Mouse (Mus musculus) adrenal gland, postnatal 0 days (tissue): ENCODE measurements around the gene Btnl10. TPM values are rescaled to one million over a fixed set of nuclear protein-coding genes. Genes with fewer than 3 reads are reported as not detected.

ENCODE experiments used
- microRNA-seq: library from miRNA; unstranded; fragments of <30 nt; microRNA quantifications from one replicate; pipeline ENCODE4, GENCODE M21; 2016; ENCODE audit warnings: borderline replicate concordance; ENCODE audit not compliant: insufficient number of aligned reads
- polyA plus RNA-seq: library from polyadenylated mRNA; unstranded; fragments of >200 nt; fragmentation: Nextera tagmentation; extraction: Ambion mirVana; gene quantifications from 2 replicates; pipeline ENCODE4 v1.2.1, GENCODE M21; 2015

Gene Btnl10
- polyA plus RNA-seq = 0.63 TPM in 1 of 2 replicates, not detected in the other

GRCm38 (mm10) chr11:58917745-58918366, at the start of gene Btnl10:
Gene Btnl10, plus strand, starts transcription at chr11:58917908.

DNA sequence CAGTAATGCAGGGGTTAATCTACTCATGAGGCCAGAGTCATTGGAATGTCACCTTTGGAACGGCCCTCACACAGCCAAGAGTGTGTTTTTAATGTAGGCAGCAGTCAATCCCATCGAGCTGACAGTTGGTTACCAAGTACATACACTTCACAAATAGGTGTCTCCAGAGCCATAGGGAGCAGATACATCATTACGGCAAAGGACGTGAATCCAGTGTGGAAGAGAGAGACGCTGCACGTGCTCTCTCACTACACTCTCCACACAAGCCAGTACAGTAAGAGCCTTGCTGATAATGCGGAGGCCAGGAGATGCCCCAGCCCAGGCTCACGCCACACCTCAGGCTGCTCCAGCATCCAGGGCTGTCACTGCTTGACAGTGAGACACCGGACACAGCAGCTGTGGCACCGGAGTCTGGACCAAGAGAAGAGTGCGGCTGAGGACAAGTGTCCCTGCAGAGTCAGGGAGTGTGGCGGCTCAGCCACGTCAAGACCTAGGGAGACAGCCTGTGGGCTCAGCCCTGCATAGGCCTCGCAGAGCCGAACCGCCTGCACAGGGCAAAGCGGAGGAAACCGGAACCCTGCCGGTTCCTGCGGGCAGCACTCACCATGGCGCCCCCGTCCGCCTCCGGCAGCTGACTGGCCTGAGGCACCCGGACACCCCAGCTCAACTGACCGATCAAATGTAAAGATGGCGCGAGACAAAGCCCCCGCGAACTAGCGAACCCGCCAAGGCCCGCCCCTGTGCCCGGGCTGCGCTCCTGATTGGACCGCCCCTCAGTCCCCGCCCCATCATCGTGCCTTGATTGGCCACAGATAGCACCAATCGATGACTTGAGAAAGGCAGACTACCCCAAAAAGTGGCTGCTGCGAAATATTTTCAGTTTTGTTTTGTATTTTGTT, 13.9 kb upstream of the Btnl10 start, which contains the start of gene Zfp39:
Zfp39 (minus strand) TSS at position 715 of the 899 bp plus-strand sequence.

DNA sequence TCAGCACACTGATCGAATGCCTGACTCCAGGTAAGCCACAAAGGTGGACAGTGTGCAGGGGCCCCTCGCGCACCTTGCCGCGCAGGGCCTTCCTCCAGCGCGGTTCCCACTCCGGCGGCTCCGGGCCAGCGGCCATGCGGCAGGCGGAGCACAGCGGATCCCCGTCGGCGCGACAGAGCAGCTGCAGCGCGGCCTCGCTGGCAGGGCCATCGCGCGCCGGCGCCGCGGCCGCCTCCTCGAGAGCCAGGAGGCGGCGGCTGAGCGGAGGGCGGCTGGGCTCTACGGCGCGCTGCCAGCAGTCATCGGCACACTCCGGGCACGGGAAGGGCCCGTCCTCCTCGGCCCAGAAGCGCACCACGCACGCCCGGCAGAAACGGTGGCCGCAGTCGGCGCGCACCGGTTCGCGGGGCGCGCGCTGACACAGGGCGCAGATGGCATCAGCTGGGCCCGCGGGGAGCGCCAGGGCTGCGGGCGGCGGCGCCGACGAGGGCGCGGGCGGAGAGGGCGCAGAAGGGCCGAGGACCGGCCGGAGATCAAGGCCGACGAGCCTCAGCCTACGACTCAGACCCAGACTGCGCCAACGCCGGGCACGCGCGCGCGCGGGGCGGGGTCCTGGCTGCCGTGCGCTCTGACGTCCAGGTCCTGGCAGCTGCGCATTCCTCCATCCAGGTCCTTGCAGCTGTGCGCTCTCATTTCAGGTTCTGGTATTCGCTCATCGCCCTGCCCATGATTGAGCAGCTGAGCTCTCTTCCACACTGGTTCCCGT, 20.8 kb downstream of the Btnl10 start, which contains the start of gene Rnf187:
Rnf187 (minus strand) TSS at position 595 of the 766 bp plus-strand sequence.

DNA sequence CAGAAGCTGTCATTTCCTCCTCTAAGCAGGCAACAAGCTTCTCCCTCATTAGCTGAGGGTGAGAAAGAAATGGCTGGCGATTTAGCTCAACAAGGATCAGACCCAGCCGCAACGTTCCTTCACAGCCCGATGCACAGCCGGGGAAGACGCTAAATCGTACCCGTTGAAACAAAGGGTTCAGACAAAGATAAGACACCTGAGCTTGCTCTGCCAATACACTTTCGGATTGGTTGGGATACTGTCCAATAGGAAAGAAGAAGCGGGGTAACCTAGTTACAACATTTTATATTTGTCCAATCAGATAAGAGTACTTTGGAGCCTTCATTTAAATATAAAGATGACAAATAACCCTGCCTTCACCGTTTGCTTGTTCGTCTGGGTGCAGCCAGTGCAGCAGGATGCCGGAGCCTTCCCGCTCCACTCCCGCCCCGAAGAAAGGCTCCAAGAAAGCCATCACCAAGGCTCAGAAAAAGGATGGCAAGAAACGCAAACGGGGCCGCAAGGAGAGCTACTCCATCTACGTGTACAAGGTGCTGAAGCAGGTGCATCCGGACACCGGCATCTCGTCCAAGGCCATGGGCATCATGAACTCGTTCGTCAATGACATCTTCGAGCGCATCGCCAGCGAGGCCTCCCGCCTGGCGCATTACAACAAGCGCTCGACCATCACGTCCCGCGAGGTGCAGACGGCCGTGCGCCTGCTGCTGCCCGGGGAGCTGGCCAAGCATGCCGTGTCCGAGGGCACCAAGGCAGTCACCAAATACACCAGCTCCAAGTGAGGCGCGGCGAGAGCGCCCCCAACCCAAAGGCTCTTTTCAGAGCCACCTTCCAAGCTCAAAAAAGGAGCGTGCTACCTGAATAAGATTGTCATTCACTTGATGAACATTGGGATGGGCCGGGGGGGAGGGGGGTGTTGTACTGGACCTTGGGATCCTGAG, 31.1 kb downstream of the Btnl10 start, which contains the start of gene Hist3h2ba:
Hist3h2ba (plus strand) TSS at position 379 of the 938 bp plus-strand sequence.

DNA sequence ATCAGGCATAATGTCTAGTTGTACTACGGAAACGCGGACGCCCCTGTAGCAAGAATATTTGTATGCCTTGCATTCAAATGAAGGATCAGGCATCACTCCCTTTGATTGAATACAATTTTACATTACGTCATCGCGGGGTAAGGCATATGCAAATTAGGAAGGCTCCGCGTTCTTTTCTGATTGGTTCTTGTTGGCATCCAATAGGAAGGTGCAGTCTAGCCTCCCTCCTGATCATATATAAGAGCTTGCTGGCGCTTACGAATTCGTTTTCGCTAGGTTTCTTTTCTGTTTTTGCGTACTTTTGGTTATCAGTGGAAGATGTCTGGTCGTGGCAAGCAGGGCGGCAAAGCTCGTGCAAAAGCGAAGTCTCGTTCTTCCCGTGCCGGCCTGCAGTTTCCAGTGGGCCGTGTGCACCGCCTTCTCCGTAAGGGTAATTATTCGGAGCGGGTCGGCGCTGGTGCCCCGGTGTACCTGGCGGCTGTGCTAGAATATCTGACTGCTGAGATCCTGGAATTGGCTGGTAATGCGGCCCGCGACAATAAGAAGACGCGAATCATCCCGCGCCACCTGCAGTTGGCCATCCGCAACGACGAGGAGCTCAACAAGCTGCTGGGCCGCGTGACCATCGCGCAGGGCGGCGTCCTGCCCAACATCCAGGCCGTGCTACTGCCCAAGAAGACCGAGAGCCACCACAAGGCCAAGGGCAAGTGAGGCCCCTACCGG, 36.9 kb downstream of the Btnl10 start, which contains the start of the genes Hist3h2a and Trim17:
Hist3h2a (plus strand) TSS at position 266 of the 723 bp plus-strand sequence.
Trim17 (plus strand) TSS at position 266 of the 723 bp plus-strand sequence.

Small RNA genes lying within 50 kb of the gene (microRNA-seq; reads per million reads assigned to microRNA genes)
- not detected for gene Gm44313

Other genes with a start within 250 kb of the Btnl10 start
- not detected in 2 replicates for gene Olfr320, start 236.8 kb upstream of the Btnl10 start, polyA plus RNA-seq
- not detected in 2 replicates for gene Olfr319, start 218.7 kb upstream of the Btnl10 start, polyA plus RNA-seq
- gene Olfr318, start 193.9 kb upstream of the Btnl10 start, polyA plus RNA-seq = not detected in 2 replicates
- not detected in 2 replicates for gene Olfr317, start 178.7 kb upstream of the Btnl10 start, polyA plus RNA-seq
- not detected in 2 replicates for gene Olfr316, start 165.2 kb upstream of the Btnl10 start, polyA plus RNA-seq
- not detected in 2 replicates for gene Olfr315, start 144.7 kb upstream of the Btnl10 start, polyA plus RNA-seq
- gene Olfr314, start 135.0 kb upstream of the Btnl10 start, polyA plus RNA-seq = not detected in 2 replicates
- gene Fam183b, start 115.9 kb upstream of the Btnl10 start, polyA plus RNA-seq = 20.7 and 23.2 TPM in 2 replicates
- not detected in 2 replicates for gene Olfr313, start 102.9 kb upstream of the Btnl10 start, polyA plus RNA-seq
- not detected in 2 replicates for gene Olfr312, start 88.7 kb upstream of the Btnl10 start, polyA plus RNA-seq
- not detected in 2 replicates for gene Olfr311, start 78.7 kb upstream of the Btnl10 start, polyA plus RNA-seq
- gene Gm12258, start 70.8 kb upstream of the Btnl10 start, polyA plus RNA-seq = 4.3 and 5.0 TPM in 2 replicates
- gene 2810021J22Rik, start 50.7 kb upstream of the Btnl10 start, polyA plus RNA-seq = 4.5 and 5.1 TPM in 2 replicates
- 4.0 and 4.4 TPM in 2 replicates for gene Zfp39, start 13.7 kb upstream of the Btnl10 start, polyA plus RNA-seq
- gene Rnf187, start 21.0 kb downstream of the Btnl10 start, polyA plus RNA-seq = 206 and 211 TPM in 2 replicates
- 41.7 and 56.5 TPM in 2 replicates for gene Hist3h2ba, start 31.0 kb downstream of the Btnl10 start, polyA plus RNA-seq
- 32.6 and 35.6 TPM in 2 replicates for gene Hist3h2a, start 36.8 kb downstream of the Btnl10 start, polyA plus RNA-seq
- 0.19 TPM in 2 replicates for gene Trim17, start 36.8 kb downstream of the Btnl10 start, polyA plus RNA-seq
- 10.5 and 18.0 TPM in 2 replicates for gene Trim11, start 60.2 kb downstream of the Btnl10 start, polyA plus RNA-seq
- 1.1 and 1.2 TPM in 2 replicates for gene Obscn, start 218.5 kb downstream of the Btnl10 start, polyA plus RNA-seq
- 7.5 and 10.7 TPM in 2 replicates for gene Iba57, start 245.8 kb downstream of the Btnl10 start, polyA plus RNA-seq